Mouse (Mus musculus): ENCODE results near the gene Atp13a3. TPM values are rescaled to one million over a fixed set of nuclear protein-coding genes. Genes with fewer than 3 reads are reported as not detected.

Atp13a3 gene
- total and polyA plus RNA-seq, 2 experiments from 2014 or later = 7.1 to 19.7 TPM

- no peak overlapping the region for H3K9ac ChIP-seq (replicated peaks; ENCODE audit: low read length)
- H3K4me1 ChIP-seq (ENCODE audit: insufficient read depth, low read length) = no peaks in the 10 kb centered on the region
- H3K4me2 ChIP-seq (ENCODE audit: low read depth, low read length) = no peak overlapping the region
- WGBS = 88% methylated on average over 2 of the region's 2 CpGs
- H3K27me3 ChIP-seq (ENCODE audit: insufficient read depth, low read length) = no peaks in the 10 kb centered on the region
- DNase-seq (ENCODE audit: low spot score) (no peak), ATAC-seq (no peak)
- no peaks in the 10 kb centered on the region for H3K9me3 ChIP-seq (ENCODE audit: low read length)
- no peak overlapping the region for H3K27ac ChIP-seq
- TF ChIP-seq CTCF (IDR thresholded peaks at IDR 0.05; ENCODE audit: low read depth) = no peak
- H3K4me3 ChIP-seq (ENCODE audit: low read length) = no peak overlapping the region
- H3K36me3 ChIP-seq (ENCODE audit: insufficient read depth, low read length) = no peaks in the 10 kb centered on the region
Measured at GRCm38 (mm10) chr16:30432111-30432510, 26.3 kb upstream of the Atp13a3 start.

GRCm38 (mm10) chr16:30430512-30431088 is 24.8 kb upstream of the Atp13a3 start:
- H3K4me3 ChIP-seq (ENCODE audit: low read length) = no peak overlapping the region
- no peak overlapping the region for H3K4me2 ChIP-seq (ENCODE audit: low read depth, low read length)
- H3K27me3 ChIP-seq (ENCODE audit: insufficient read depth, low read length) = no peaks in the 10 kb centered on the region
- no peaks in the 10 kb centered on the region for H3K4me1 ChIP-seq (ENCODE audit: insufficient read depth, low read length)
- no peaks in the 10 kb centered on the region for H3K9me3 ChIP-seq (ENCODE audit: low read length)
- no peaks in the 10 kb centered on the region for H3K36me3 ChIP-seq (ENCODE audit: insufficient read depth, low read length)
- 99% methylated on average over 2 of the region's 2 CpGs for WGBS
- DNase-seq (ENCODE audit: low spot score) (no peak), ATAC-seq (no peak)
- no peak for TF ChIP-seq CTCF (IDR thresholded peaks at IDR 0.05; ENCODE audit: low read depth)
- H3K9ac ChIP-seq (replicated peaks; ENCODE audit: low read length) = no peak overlapping the region
- H3K27ac ChIP-seq = no peak overlapping the region

GRCm38 (mm10) chr16:30428753-30429260 is 23.0 kb upstream of the Atp13a3 start:
- H3K4me3 ChIP-seq (ENCODE audit: low read length) = no peak overlapping the region
- WGBS = 89% methylated on average over 4 of the region's 4 CpGs
- no peak for TF ChIP-seq CTCF (IDR thresholded peaks at IDR 0.05; ENCODE audit: low read depth)

GRCm38 (mm10) chr16:30427466-30427865 is 21.7 kb upstream of the Atp13a3 start:
- ATAC-seq (no peak), DNase-seq (ENCODE audit: low spot score) (no peak)
- 79% methylated on average over 4 of the region's 4 CpGs for WGBS
- Histone ChIP-seq H3K9me3 (ENCODE audit: low read length) (no peaks in the 10 kb centered on the region), H3K36me3 (ENCODE audit: insufficient read depth, low read length) (no peaks in the 10 kb centered on the region), H3K4me1 (ENCODE audit: insufficient read depth, low read length) (no peaks in the 10 kb centered on the region), H3K4me3 (ENCODE audit: low read length) (no peak overlapping the region), H3K27me3 (ENCODE audit: insufficient read depth, low read length) (no peaks in the 10 kb centered on the region), H3K4me2 (ENCODE audit: low read depth, low read length) (no peak overlapping the region), H3K27ac (no peak overlapping the region), H3K9ac (replicated peaks; ENCODE audit: low read length) (no peak overlapping the region)
- no peak for TF ChIP-seq CTCF (IDR thresholded peaks at IDR 0.05; ENCODE audit: low read depth)

More at GRCm38 (mm10) chr16:30428753-30429260, 23.0 kb upstream of the Atp13a3 start:
- no peaks in the 10 kb centered on the region for H3K36me3 ChIP-seq (ENCODE audit: insufficient read depth, low read length)
- no peaks in the 10 kb centered on the region for H3K4me1 ChIP-seq (ENCODE audit: insufficient read depth, low read length)
- H3K4me2 ChIP-seq (ENCODE audit: low read depth, low read length) = no peak overlapping the region
- no peaks in the 10 kb centered on the region for H3K27me3 ChIP-seq (ENCODE audit: insufficient read depth, low read length)
- DNase-seq (ENCODE audit: low spot score) (no peak), ATAC-seq (no peak)
- H3K9ac ChIP-seq (replicated peaks; ENCODE audit: low read length) = no peak overlapping the region
- no peak overlapping the region for H3K27ac ChIP-seq
- H3K9me3 ChIP-seq (ENCODE audit: low read length) = no peaks in the 10 kb centered on the region

GRCm38 (mm10) chr16:30427003-30427402 is 21.2 kb upstream of the Atp13a3 start:
- H3K4me2 ChIP-seq (ENCODE audit: low read depth, low read length) = no peak overlapping the region
- 77% methylated on average over 5 of the region's 5 CpGs for WGBS
- no peaks in the 10 kb centered on the region for H3K4me1 ChIP-seq (ENCODE audit: insufficient read depth, low read length)
- H3K36me3 ChIP-seq (ENCODE audit: insufficient read depth, low read length) = no peaks in the 10 kb centered on the region
- H3K27ac ChIP-seq = no peak overlapping the region
- no peak overlapping the region for H3K9ac ChIP-seq (replicated peaks; ENCODE audit: low read length)
- DNase-seq (ENCODE audit: low spot score) = no peak
- no peak for ATAC-seq
- H3K27me3 ChIP-seq (ENCODE audit: insufficient read depth, low read length) = no peaks in the 10 kb centered on the region
- H3K9me3 ChIP-seq (ENCODE audit: low read length) = no peaks in the 10 kb centered on the region
- TF ChIP-seq CTCF (IDR thresholded peaks at IDR 0.05; ENCODE audit: low read depth) = no peak
- no peak overlapping the region for H3K4me3 ChIP-seq (ENCODE audit: low read length)

GRCm38 (mm10) chr16:30425980-30426379 is 20.2 kb upstream of the Atp13a3 start:
- Histone ChIP-seq H3K4me2 (ENCODE audit: low read depth, low read length) (no peak overlapping the region), H3K4me3 (ENCODE audit: low read length) (no peak overlapping the region), H3K36me3 (ENCODE audit: insufficient read depth, low read length) (no peaks in the 10 kb centered on the region), H3K27me3 (ENCODE audit: insufficient read depth, low read length) (no peaks in the 10 kb centered on the region), H3K4me1 (ENCODE audit: insufficient read depth, low read length) (no peaks in the 10 kb centered on the region), H3K9ac (replicated peaks; ENCODE audit: low read length) (no peak overlapping the region), H3K9me3 (ENCODE audit: low read length) (no peaks in the 10 kb centered on the region), H3K27ac (no peak overlapping the region)
- 74% methylated on average over 1 of the region's 1 CpGs for WGBS
- DNase-seq (ENCODE audit: low spot score) = no peak
- no peak for TF ChIP-seq CTCF (IDR thresholded peaks at IDR 0.05; ENCODE audit: low read depth)
- no peak for ATAC-seq

- H3K4me1 ChIP-seq (ENCODE audit: insufficient read depth, low read length) = no peaks in the 10 kb centered on the region
- WGBS = 87% methylated on average over 5 of the region's 5 CpGs
- H3K9me3 ChIP-seq (ENCODE audit: low read length) = no peaks in the 10 kb centered on the region
- no peak for ATAC-seq
- H3K4me3 ChIP-seq (ENCODE audit: low read length) = no peak overlapping the region
- no peak overlapping the region for H3K27ac ChIP-seq
- H3K36me3 ChIP-seq (ENCODE audit: insufficient read depth, low read length) = no peaks in the 10 kb centered on the region
- DNase-seq (ENCODE audit: low spot score) = no peak
- no peak overlapping the region for H3K9ac ChIP-seq (replicated peaks; ENCODE audit: low read length)
- no peak overlapping the region for H3K4me2 ChIP-seq (ENCODE audit: low read depth, low read length)
- no peaks in the 10 kb centered on the region for H3K27me3 ChIP-seq (ENCODE audit: insufficient read depth, low read length)
- TF ChIP-seq CTCF (IDR thresholded peaks at IDR 0.05; ENCODE audit: low read depth) = no peak
Measured at GRCm38 (mm10) chr16:30424053-30424452, 18.3 kb upstream of the Atp13a3 start.
